34 mouse cellular contexts compared by ENCODE assay signal in the genomic region with DNA sequence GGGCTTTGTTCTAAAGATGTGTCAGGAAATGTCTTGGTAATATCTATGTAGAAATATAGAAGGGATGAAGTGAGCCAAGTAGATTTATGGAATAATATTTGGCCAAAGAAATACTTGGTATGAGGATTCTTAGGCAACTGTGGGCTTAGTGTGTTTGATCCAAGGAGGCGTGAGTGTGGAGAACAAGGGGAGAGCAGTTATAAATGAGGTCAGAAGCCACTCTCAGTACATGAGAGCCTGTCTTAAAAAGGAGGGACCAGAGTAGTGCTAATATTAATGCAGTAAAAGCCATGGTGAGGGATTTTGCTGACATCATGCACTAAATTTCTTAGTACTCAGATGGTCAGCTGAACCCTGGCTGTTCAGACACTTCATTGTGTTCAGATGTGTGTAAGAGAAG. TPM values are rescaled to one million over a fixed set of nuclear protein-coding genes. Genes with fewer than 3 reads are reported as not detected.
"Had no signal": no experiment of that assay in that cellular context is flagged by ENCODE, and none has a peak within 500 bp of the region (broad histone marks: within the 10 kb centered on the region; RNA-seq: fewer than 3 reads in every experiment).

No protein-coding gene starts in this region.

- H3K27ac ChIP-seq: embryonic facial prominence, embryonic 10.5 days; embryonic facial prominence, embryonic 12.5 days; embryonic facial prominence, embryonic 13.5 days; embryonic facial prominence, embryonic 15.5 days; forebrain, embryonic 10.5 days; forebrain, embryonic 12.5 days; forebrain, embryonic 13.5 days; forebrain, embryonic 15.5 days; gastrocnemius, adult 2 months had no signal

- DNase-seq: cerebellum, adult 18-20 months; cerebellum, adult 2 months; cerebellum, adult 8-10 months; cerebellum, adult 9-10 months; cerebellum, adult 9-11 months; cerebellum, postnatal 10 days; cerebellum, postnatal 14 days; cerebellum, postnatal 25 days; cerebellum, postnatal 36 days; embryo, embryonic 11 days; forebrain, postnatal 0 days; gastrocnemius, adult 2 months; gastrocnemius, postnatal 10 days; gastrocnemius, postnatal 14 days; gastrocnemius, postnatal 25 days; gastrocnemius, postnatal 36 days; heart, adult 18-20 months had no signal

- H3K4me2 ChIP-seq: embryonic facial prominence, embryonic 12.5 days; embryonic facial prominence, embryonic 13.5 days; embryonic facial prominence, embryonic 15.5 days; forebrain, embryonic 12.5 days; forebrain, embryonic 13.5 days; forebrain, embryonic 15.5 days had no signal

- H3K4me1 ChIP-seq: embryonic facial prominence, embryonic 10.5 days; embryonic facial prominence, embryonic 12.5 days; embryonic facial prominence, embryonic 13.5 days; embryonic facial prominence, embryonic 15.5 days; forebrain, embryonic 10.5 days; forebrain, embryonic 12.5 days; forebrain, embryonic 13.5 days; forebrain, embryonic 15.5 days had no signal

- H3K27me3 ChIP-seq: embryonic facial prominence, embryonic 12.5 days; embryonic facial prominence, embryonic 13.5 days; embryonic facial prominence, embryonic 15.5 days; forebrain, embryonic 12.5 days; forebrain, embryonic 13.5 days; forebrain, embryonic 15.5 days had no signal

- ATAC-seq: forebrain, embryonic 13.5 days; forebrain, embryonic 14.5 days; forebrain, embryonic 15.5 days; forebrain, embryonic 16.5 days; forebrain, postnatal 0 days had no signal

- H3K9ac ChIP-seq: embryonic facial prominence, embryonic 12.5 days; embryonic facial prominence, embryonic 13.5 days; embryonic facial prominence, embryonic 15.5 days; forebrain, embryonic 12.5 days; forebrain, embryonic 13.5 days; forebrain, embryonic 15.5 days; forebrain, postnatal 0 days had no signal

- H3K9me3 ChIP-seq: embryonic facial prominence, embryonic 10.5 days; embryonic facial prominence, embryonic 12.5 days; embryonic facial prominence, embryonic 13.5 days; embryonic facial prominence, embryonic 15.5 days; forebrain, embryonic 10.5 days; forebrain, embryonic 12.5 days; forebrain, embryonic 13.5 days; forebrain, embryonic 15.5 days had no signal

- H3K4me3 ChIP-seq: embryonic facial prominence, embryonic 10.5 days; embryonic facial prominence, embryonic 12.5 days; embryonic facial prominence, embryonic 13.5 days; embryonic facial prominence, embryonic 15.5 days; erythroblast, embryonic 14.5 days; forebrain, embryonic 10.5 days; forebrain, embryonic 12.5 days; forebrain, embryonic 13.5 days; forebrain, embryonic 15.5 days; gastrocnemius, adult 2 months had no signal

RNA-seq across cellular contexts. Expression of a gene that starts 7.2 kb away (rescaled TPM):
- polyA plus RNA-seq: embryonic facial prominence, embryonic 10.5 days; embryonic facial prominence, embryonic 11.5 days; embryonic facial prominence, embryonic 12.5 days; embryonic facial prominence, embryonic 14.5 days; erythroblast, embryonic 14.5 days; forebrain, embryonic 10.5 days; forebrain, embryonic 11.5 days; forebrain, embryonic 12.5 days; forebrain, embryonic 13.5 days; forebrain, embryonic 14.5 days; forebrain, embryonic 15.5 days; forebrain, embryonic 16.5 days; forebrain, postnatal 0 days had no signal

RNA-seq across cellular contexts. Expression of a gene that starts 10.0 kb away (rescaled TPM):
- polyA plus RNA-seq: cerebellum, adult 2 months; cortical plate, adult 2 months; embryonic facial prominence, embryonic 10.5 days; embryonic facial prominence, embryonic 11.5 days; embryonic facial prominence, embryonic 12.5 days; embryonic facial prominence, embryonic 13.5 days; embryonic facial prominence, embryonic 14.5 days; embryonic facial prominence, embryonic 15.5 days; erythroblast, embryonic 14.5 days; forebrain, embryonic 10.5 days; forebrain, embryonic 11.5 days; forebrain, embryonic 12.5 days; forebrain, embryonic 13.5 days; forebrain, embryonic 14.5 days; forebrain, embryonic 15.5 days; forebrain, embryonic 16.5 days; forebrain, postnatal 0 days; frontal cortex, adult 2 months; gonadal fat pad, adult 2 months had no signal

RNA-seq across cellular contexts. Expression of a gene that starts 30.2 kb away (rescaled TPM):
- polyA plus RNA-seq: cerebellum, adult 2 months; cortical plate, adult 2 months; erythroblast, embryonic 14.5 days; frontal cortex, adult 2 months had no signal
